Mouse (Mus musculus) lung, adult 2 months (tissue): ENCODE measurements around the gene Pakap.

Experiments
- CTCF ChIP-seq: fragments of 200-500 bp; IDR thresholded peaks from 2 replicates; pipeline ENCODE4 v1.5.1; 2011; ENCODE audit warnings: mild to moderate bottlenecking, low read length, control low read depth; ENCODE audit not compliant: insufficient read depth
- POLR2A ChIP-seq: fragments of 200-500 bp; IDR thresholded peaks from 2 replicates; pipeline ENCODE4 v1.6.1; 2011; ENCODE audit warnings: low read depth, mild to moderate bottlenecking, control low read depth, low read length, borderline replicate concordance; ENCODE audit errors: extremely low read depth

- no peak for TF ChIP-seq CTCF
- no peak for TF ChIP-seq POLR2A
Measured at GRCm38 (mm10) chr4:57883520-57884421, 315.8 kb downstream of the Pakap start.
